Mouse (Mus musculus) heart, postnatal 4 days (tissue): ENCODE measurements at regions not wholly inside any gene's neighbourhood (a gene's known extent, or its start where the extent isn't known, plus 50 kb on each side); places are given as distances from the start of the nearest gene placed in this dataset.

ENCODE experiments used
- DNase-seq: peaks from one replicate; pipeline ENCODE4 v3.0.0; 2021

DNA sequence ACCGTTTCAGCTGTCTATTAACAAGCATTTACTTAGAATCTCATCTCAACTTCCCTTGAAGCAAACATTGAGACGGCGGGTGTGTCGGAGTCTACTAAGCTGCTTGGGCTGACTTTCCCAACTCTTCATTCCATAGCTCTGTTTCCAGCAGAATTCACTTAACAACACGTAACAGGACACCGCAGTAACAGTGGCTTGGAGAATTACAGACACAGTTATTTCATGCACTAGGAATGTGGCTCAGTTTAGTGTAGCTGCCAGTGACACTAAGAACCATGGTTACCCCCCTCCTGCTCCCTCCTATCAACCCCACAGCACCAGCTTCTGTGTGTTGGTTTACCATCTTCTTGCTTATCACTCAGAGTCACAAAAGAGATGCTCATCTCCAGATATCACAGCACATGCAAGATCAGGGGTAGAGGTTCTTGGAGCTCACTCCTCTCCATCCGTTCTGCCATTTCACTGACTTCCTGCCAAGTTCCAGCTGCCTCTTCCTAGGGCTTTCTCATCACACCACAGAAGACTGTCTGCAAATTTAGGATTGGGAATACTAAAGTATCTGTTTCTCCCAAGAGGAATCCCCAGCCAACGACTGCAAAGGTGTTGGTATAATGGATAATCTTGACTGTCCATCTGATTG lies 90.7 kb downstream of the Banf2 start:
- DNase-seq = peak; percentile 37

DNA sequence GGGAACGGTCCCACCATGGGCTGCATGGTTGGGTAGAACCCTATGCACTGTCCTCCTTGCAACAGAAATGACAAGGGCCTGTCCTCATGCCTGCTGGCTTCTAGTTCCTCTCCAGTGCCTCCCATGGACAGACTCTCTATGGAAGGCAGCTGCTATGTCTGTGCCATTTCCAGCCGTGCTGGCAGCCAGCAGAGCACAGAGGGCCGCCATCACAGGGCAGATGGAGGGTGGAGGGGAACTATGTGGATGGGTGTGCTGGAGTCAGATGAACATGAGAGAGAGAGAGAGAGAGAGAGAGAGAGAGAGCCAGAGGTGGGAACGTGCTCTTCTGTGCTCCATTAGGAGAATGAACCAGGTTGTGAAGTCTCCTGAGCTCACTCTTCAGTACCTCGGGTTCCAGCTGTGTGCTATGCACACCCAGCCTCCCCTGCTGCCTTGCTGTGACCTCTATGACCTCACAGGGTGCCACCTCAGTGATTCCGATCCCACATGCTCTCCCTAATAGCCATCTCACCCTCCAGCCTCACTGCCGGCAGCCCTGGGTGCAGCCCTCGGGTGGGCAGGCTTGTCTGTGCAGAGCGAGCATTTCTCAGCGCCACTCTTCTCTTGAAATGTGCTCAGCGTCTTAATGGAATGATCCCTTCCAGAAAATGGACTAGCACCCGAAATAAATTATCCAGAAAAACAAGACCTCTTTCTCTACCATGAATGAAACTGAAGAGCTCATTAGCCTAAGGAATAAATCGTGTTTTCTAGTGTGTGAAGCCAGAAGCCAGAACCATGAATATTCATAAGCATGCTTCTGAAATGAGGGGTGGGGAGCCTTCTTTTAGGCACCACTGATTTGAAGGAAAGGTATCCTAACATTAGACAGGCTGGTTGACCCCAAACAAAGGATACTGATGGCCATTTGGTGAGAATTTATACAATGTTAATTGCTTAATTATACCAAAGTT lies 94.5 kb downstream of the Banf2 start:
- no peak for DNase-seq

DNA sequence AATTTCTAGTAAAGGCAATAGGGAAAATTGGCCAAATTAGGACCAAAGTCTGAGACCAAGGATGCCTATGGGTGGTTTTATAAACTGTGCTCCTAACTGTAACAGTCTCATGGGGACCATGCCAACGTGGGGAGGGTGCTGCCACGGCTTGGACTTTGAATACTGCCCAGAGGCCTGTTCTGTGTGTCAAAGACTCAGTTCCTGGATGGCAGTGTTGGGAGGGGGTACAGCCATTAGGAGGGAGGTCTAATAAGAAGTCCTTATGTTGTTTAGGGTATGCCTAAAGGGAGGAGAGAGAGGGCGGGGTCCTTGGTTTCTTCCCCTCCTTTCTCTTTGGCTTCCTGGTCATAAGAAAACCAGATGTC lies 95.2 kb downstream of the Banf2 start:
- no peak for DNase-seq

DNA sequence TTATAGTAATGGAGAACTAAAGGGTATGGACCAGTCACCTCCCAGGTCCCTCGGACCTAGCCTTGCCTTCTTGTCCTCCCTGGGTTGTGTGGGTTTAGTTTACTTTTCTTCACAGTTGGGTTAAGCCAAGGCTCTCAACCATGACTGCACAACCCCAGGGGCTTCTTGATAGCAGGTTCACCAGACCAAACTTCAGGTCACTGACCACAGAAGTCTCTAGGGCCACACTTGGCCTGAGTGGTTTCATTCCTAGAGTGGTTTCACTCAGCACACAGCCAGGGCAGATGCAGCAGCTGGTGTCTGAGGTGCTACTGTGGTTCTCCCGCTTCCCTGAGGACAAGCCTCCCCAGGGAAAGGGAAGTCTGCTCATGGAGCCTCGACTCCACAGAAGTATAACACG lies 95.7 kb downstream of the Banf2 start:
- no peak for DNase-seq

DNA sequence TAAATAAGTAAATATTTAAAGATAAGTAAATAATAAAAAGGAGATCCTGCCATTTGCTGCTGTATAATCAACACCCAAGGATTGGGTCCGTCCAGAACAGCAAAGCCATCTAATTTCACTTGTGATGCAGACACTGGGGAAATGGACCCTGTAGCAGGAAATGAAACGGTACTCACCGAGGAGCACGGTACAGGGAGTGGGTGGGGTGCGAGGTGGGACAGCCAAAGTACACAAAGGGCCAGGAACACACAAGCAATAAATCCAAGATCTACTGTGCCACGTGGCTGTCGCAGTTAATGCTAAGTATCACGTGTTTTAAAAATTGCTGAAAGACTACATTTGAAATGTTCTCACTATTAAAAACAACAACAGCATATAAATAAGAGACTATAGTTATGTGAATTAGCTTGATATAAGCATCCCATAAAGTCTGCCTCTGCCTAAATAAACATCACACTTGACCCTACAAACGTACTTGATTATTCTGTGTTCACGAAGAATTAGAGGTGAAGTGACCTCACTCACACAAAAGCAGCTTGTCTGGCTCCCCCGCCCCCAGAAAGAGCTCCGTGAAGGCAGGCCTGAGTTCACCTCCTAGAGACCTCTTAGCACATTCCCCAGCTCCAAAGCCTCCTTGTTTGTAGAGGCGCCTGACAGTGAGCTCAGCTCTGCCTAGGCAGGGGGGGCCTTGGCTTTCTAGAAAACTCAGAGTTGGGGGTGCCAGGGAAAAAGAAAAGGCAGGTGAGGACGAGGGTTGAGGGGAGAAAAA lies 101.1 kb downstream of the Banf2 start:
- peak; percentile 25 for DNase-seq

DNA sequence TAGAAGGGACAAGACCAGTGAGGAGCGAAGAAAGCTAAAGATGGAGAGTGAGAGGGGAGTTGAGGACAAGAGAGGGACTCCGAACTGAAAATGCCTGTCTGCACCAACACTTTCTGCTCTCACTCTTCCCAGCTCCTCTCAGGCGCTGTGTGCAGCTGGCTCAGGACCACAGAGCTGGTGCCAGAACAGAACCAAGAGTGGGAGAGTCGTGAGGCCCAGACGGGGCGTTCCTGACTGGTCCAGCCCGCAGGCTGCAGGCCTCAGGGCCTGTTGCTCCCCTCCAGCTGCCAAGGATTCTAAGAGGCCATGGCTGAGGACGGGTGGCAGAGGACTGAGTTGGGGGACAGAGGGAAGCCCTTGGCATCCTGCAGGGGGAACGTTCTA lies 101.7 kb downstream of the Banf2 start:
- peak; percentile 69 for DNase-seq

DNA sequence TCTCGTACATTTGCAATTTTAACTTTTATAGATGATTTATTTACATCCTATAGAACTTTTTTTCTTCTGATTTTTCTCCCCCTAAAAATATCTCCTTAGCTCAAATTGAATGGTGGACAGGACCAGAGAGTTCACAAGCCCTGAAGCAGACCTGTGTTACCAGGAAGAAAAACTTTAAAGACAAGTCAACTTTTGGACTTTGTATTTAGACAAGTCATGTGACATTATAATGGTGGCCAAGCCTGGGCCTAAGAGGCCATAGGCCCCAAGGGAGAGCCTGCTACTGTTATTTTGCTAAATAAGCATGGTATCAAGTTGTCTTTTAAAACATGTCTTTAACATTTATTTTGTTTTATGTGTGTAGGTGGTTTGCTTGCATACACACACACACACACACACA lies 102.7 kb downstream of the Banf2 start:
- no peak for DNase-seq

DNA sequence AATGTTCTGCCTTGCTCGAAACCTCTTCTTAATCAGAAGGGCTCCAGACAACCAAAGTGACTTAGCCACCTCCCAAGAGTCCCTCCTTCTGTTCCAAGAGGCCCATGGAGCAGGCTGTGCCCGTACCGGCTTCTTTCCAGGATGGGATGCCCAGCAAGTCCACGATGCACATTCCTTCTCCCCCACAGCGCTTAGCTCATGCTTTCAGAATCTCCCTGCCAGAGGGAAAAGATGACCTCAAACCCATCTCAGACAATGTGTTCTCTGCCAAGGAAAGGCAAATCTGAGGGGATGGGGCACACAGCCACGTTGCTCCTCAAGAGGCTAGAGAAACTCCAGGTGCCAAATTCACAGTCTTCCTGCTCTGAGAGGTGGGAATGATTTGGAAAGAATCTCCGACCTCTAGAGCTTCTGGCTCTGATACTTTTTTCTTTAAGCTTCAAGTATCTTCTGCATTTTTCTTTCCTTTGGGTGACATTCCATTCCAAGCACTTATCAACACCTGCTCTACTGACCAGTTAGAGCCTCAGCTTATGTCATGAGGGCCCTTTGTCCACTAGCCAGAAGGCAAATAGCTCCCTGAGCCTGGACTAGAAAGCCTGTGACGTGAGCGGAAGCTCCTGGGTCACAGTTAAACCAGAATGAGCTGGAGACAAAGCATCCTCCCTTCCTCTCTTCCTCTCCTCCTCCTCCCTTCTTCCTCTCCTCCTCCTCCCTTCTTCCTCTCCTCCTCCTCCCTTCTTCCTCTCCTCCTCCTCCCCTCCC lies 110.9 kb downstream of the Banf2 start:
- DNase-seq = peak; percentile 42

DNA sequence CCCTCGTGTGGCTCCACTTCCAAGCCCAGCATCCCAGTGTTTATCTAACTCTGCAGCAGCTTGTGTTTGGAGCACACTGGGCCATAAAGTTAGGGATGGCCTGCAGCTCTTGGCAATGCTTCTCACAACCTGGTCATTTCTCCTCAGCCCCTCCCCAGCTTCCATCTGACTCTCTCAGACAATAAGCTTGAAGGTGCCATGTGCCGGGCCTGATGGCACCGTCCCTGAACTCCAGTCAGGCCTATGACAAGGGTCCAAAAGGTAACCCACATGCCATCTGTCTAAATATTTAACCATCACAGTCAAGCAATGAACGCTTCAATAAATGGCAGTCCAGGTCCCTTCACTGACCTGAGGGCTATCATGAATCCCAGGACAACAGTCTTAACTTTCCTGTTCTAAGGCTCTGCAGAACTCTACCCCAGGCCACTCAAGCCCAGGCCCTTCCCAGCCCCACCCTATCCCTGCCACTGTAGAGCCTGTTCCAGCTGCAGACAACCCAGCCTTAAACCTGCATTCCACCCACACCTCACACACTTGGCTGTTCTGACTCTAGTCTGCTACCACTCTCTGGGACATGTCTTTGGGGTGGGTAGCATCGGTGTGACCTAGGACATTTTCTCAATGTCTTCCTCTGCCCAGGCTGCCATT lies 111.8 kb downstream of the Banf2 start:
- no peak for DNase-seq

DNA sequence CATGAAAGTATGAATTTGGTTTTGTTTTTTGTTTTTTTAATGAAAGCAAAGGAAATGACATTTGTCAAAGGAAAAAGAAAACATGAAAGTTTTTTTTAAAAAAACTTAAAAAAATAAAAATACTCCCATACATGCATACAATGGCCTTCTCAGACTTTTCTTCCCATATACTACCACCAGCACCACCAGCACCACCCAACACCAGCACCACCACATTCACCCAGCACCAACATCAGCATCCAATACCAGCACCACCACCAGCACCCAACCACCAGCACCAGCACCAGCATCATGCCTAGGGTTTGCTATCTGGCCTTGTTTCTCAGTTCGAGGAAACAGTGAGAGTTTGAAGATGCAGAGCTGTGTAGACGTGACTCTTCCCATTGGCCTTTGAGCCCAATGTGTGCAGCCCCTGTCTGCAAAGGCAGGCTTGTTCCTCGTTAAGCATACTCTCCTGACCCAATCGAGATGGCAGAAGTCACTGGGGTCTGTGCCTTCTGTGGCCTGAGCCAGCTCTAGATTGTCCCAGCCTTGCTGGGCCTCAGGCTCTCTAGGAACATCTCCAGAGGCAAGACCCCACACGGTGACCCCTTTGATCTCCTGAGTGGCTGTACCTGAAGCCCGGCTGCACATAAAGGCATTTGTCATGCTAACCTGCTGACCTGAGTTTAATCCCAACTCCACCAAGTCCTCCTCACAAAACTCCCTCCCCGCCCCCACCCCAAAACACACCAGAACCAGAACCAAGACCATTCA lies 113.8 kb upstream of the Mgme1 start:
- no peak for DNase-seq

DNA sequence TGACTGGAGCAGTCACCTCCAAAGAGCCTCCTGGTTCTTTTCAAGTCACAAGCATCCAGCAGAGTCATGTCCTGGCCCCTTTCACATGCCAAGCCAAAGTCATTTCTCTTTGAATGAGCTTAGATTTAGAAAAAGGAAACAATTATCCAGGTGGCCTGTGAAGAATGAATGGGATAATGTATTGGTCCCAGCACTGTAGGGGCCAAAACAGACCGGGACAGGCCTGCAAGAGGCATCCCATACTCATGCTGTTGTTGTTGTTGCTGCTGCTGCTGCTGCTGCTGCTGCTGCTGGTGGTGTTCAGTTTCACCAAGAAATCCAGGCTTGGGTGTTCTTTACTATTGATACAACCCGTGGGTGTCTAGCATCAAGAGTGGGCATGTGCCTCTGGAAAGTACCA lies 113.1 kb upstream of the Mgme1 start:
- no peak for DNase-seq

DNA sequence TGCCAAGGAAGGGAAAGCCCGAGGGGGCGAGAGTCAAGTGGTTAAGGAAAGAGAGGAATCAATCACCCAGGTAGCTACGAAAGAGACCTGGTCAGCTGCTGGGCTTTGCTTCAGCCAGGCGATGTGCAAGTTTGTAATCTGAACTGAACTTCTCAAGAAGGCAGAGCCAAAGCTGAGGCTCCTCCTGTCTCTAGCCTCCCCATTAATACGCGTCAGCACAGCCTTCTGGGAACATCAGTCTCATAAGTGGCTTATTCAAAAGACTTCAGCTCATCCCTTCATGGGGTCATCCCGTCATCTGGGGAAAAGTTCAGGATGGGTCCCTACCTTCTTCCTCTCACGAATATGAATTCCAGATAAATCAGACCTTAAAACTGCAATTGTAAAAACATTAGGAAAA lies 112.2 kb upstream of the Mgme1 start:
- DNase-seq = no peak

DNA sequence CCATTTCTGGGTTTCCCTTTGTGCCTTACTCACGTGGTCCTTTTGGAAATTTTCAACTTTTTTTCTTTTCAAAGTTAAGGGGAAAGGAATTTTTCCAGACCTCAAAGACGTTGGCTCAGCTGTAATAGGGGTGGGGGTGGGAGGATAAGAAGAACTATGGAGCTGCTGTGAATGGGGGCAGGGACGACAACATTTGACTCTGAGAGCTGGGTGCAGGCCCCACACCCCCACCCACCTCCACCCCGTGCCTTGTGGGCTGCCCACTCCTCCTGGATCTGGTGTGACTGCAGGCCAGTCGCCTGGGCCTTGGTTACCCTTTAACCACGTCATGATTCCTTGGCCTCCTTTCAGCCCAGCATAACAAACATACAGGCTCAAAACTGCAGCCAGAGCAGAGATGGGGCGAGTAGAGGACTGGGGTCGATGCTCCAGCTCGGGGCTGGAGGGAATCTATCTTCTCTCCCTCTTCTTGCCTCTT lies 110.6 kb upstream of the Mgme1 start:
- peak; percentile 17 for DNase-seq

DNA sequence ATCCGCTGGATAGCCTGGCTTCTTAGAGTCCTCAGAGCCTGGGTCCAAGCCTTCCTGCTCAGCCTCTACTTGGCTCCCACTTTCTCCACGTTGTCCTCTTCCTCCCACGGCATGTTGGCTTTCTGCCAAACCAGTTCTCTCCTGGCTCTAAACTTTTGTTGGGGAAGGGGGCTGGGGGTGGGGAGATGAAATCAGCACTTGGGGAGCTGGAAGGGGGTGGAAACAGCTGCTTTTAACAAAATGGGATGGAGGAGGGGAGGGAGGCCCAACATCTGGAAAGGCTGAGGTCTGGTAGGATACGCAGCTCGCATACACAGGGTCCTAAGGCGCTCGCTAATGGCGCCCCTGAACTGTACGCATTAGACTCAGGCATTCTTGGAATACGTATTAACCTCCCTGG lies 110.0 kb upstream of the Mgme1 start:
- DNase-seq = peak; percentile 75

DNA sequence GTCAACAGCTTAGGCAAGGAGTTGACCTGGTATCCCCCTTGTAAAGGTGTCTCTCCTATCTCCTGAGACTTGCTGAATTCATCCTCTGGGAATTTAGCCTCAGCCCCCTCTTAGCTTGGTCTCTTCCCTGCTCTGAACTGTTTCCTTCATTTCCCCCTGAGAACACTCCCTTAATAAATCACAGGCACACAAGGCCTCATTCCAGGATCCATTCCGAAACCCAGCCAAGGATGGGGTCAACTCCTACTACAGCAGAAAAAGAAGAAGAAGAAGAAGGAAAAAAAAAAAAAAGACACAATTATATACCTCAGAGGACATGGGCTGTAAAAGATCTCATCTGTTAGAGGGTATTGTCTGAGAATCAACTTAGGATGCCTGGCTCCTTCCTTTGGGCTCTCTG lies 108.6 kb upstream of the Mgme1 start:
- no peak for DNase-seq

DNA sequence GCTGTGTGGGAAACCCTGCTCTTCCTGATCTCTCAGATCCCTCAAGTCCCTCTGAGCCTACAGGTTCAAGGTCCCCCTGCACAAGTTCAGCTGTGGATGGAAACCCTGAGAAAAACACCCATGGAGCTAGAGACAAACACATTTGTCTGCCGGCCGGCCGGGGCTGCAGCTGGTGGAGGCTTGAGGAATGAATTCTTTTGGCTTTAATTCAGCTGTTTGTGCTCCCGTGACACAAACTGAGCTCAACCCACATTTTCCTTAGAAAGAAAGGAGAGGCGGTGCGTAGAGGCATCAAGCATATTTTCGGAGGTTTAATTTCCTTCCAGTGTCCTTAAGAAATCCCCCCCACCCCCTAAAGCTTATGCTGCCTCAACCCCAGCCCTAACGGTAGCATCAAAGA lies 106.4 kb upstream of the Mgme1 start:
- peak; percentile 56 for DNase-seq

DNA sequence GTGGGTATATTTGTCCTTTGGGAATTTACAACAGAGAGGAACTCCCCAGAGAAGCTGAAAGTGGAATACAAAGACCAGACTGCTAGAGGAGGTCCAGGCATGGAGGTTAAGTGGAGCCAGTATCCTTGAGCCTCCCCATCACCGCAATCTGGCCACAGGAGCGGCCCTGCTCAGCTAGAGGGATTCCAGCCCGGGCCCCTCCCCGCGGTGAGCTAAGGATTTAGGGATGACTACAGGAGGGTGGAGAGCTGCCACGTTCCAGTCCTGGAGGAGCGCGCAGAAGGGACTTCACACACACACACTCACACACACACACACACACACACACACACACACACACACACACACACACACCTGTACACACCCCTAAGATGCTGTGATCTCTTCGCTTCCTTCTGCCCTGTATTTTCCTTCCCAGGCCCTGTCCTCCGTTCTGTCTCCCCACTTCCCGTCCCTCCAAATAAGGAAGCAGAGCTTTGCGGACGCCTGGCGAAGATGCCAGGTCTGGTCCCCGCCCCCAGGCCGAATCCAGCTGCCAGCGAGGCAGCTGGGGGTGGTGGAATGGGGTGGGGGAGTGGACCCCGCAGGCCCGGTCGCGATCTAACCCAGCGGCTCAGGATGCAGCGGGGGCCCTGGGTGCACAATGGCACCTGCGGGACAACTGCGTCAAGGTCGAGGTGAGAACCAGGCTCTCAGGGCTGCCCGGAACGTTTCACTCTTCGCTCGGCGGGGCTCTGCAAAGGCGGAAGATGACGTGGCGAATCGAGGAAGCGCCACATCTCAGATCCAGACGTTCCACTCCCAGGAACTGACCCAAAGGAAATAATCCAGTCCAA lies 105.3 kb upstream of the Mgme1 start:
- DNase-seq = peak; percentile 85

DNA sequence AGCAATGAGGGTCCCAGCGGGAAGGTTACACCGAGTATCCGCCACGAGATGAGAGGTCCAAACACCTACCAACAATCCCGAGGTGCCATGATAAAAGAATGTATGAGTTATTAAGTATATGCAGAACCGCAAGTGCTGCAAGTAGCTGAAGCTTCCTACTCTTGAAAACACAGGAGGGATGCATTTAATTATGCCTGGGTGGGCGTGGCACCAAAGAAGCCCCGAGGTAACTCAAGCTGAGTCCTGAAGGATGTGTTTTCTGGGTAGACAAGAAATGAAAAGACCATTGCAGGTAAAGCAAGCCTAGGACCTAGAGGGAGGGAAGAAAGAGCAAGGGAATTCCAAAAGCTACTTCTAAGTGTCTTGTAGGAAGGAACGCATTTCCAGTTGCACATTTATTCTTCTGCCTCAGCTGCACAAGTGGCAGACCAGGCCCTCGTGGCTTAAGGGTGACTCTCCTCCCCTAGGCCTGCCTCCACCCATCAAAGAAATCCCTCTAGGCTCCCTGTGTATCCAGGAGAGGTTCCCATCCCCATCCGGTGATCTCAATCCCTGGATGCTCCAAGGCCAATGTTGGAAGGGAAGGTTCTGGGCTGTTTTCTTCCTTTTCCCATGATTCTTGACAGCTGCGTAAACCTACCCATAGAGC lies 104.2 kb upstream of the Mgme1 start:
- DNase-seq = no peak

DNA sequence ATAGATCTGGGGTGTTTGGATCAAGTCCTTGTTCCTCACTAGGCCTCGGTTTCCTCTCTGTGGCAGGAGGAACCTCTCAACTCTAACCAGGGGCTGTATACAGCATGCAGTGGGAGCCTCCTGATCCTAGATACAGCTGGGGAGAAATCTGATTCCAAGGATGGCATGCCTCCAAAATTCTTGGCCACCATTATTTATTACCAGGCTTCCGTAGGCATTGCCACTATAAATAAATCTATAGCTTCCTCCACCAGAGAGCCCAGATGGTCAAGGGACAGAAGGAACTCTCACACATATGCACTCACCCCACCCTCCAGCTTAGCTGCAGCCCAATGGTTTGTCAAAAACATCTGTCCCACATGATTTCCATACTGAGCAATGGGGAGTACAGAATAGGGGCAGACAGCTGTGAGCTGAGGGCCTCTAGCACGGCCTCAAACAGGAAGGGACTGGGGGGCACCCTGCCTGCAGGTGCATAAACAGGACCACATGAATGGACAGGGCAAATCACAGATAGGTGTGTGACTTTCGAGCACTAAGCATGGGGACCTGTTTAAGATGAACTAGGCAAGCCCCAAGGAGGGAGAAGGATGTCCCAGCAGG lies 100.8 kb upstream of the Mgme1 start:
- DNase-seq = no peak
